Mouse (Mus musculus) stomach, embryonic 14.5 days (tissue): ENCODE results near the gene Uvrag. TPM values are rescaled to one million over a fixed set of nuclear protein-coding genes. Genes with fewer than 3 reads are reported as not detected.

Source experiments
- polyA plus RNA-seq: library from polyadenylated mRNA; unstranded; fragments of >200 nt; fragmentation: Nextera tagmentation; extraction: Ambion mirVana; gene quantifications from 2 replicates; pipeline ENCODE4 v1.2.1, GENCODE M21; 2014

The Uvrag gene
- polyA plus RNA-seq, 1 experiment from 2014 or later, result 23.9 TPM

Other genes starting within 250 kb of the Uvrag start
- gene Dgat2, start 41.6 kb upstream of the Uvrag start, polyA plus RNA-seq, result 20.3 and 22.5 TPM in 2 replicates
- gene Mogat2, start 97.5 kb upstream of the Uvrag start, polyA plus RNA-seq, result 7.5 and 8.0 TPM in 2 replicates
- gene Map6, start 126.3 kb upstream of the Uvrag start, polyA plus RNA-seq, result 4.9 and 6.1 TPM in 2 replicates
- 474 and 475 TPM in 2 replicates for gene Serpinh1, start 212.1 kb upstream of the Uvrag start, polyA plus RNA-seq
- gene Gdpd5, start 240.3 kb upstream of the Uvrag start, polyA plus RNA-seq, result 15.9 and 22.7 TPM in 2 replicates